Mouse (Mus musculus): ENCODE results near the gene Gm7075. TPM values are rescaled to one million over a fixed set of nuclear protein-coding genes. Genes with fewer than 3 reads are reported as not detected.
"Not testable (repeated sequence)": the region's sequence is repeated elsewhere in the genome, so short reads cannot be mapped to it uniquely, and the experiment has no call there.

Gene Gm7075
- polyA plus RNA-seq (2014; fragmentation: Nextera tagmentation; extraction: Ambion mirVana): not detected in 2 replicates

- no peak for DNase-seq (ENCODE audit: low spot score)
- peaks cover 5% of the 10 kb centered on the region for H3K4me1 ChIP-seq (replicated peaks; ENCODE audit: control insufficient read depth, insufficient read depth, low read length)
- H3K27ac ChIP-seq (ENCODE audit: low read depth, low read length): no peak within 1 kb of the TSS
- WGBS: 81% methylated on average over 18 of the region's 18 CpGs
- H3K9me3 ChIP-seq (ENCODE audit: control insufficient read depth, low read length): no peaks in the 10 kb centered on the region
- H3K9ac ChIP-seq (ENCODE audit: low read depth, low read length): no peak within 1 kb of the TSS
- no peak for ATAC-seq (replicated peaks; ENCODE audit: low FRiP score)
- H3K4me2 ChIP-seq: no peak within 1 kb of the TSS
- H3K27me3 ChIP-seq (replicated peaks; ENCODE audit: control insufficient read depth, insufficient read depth, low read length): no peaks in the 10 kb centered on the region
- no peak within 1 kb of the TSS for H3K4me3 ChIP-seq (ENCODE audit: low read depth, low read length)
- H3K36me3 ChIP-seq (ENCODE audit: control insufficient read depth, insufficient read depth, low read length): no peaks in the 10 kb centered on the region
Measured at GRCm38 (mm10) chr10:63421739-63422735, at the start of gene Gm7075. Gm7075 (minus strand) TSS chr10:63421789.

GRCm38 (mm10) chr10:63460935-63461334 is 39.3 kb upstream of the Gm7075 start:
- H3K9me3 ChIP-seq (ENCODE audit: control insufficient read depth, low read length): no peaks in the 10 kb centered on the region
- H3K36me3 ChIP-seq (ENCODE audit: control insufficient read depth, insufficient read depth, low read length): no peaks in the 10 kb centered on the region
- ATAC-seq (replicated peaks; ENCODE audit: low FRiP score) (no peak), DNase-seq (ENCODE audit: low spot score) (no peak)
- no peak overlapping the region for H3K4me3 ChIP-seq (ENCODE audit: low read depth, low read length)
- H3K27me3 ChIP-seq (replicated peaks; ENCODE audit: control insufficient read depth, insufficient read depth, low read length): no peaks in the 10 kb centered on the region
- H3K4me1 ChIP-seq (replicated peaks; ENCODE audit: control insufficient read depth, insufficient read depth, low read length): no peaks in the 10 kb centered on the region
- no peak overlapping the region for H3K4me2 ChIP-seq
- H3K27ac ChIP-seq (ENCODE audit: low read depth, low read length): no peak overlapping the region
- no peak overlapping the region for H3K9ac ChIP-seq (ENCODE audit: low read depth, low read length)
- 66% methylated on average over 5 of the region's 5 CpGs for WGBS

GRCm38 (mm10) chr10:63457292-63458128 is 35.9 kb upstream of the Gm7075 start:
- H3K27ac ChIP-seq (ENCODE audit: low read depth, low read length): no peak overlapping the region
- H3K27me3 ChIP-seq (replicated peaks; ENCODE audit: control insufficient read depth, insufficient read depth, low read length): no peaks in the 10 kb centered on the region
- no peaks in the 10 kb centered on the region for H3K9me3 ChIP-seq (ENCODE audit: control insufficient read depth, low read length)
- no peaks in the 10 kb centered on the region for H3K4me1 ChIP-seq (replicated peaks; ENCODE audit: control insufficient read depth, insufficient read depth, low read length)
- ATAC-seq (replicated peaks; ENCODE audit: low FRiP score): no peak
- H3K4me2 ChIP-seq: no peak overlapping the region
- DNase-seq (ENCODE audit: low spot score): no peak
- H3K4me3 ChIP-seq (ENCODE audit: low read depth, low read length): no peak overlapping the region
- 53% methylated on average over 17 of the region's 17 CpGs for WGBS
- H3K36me3 ChIP-seq (ENCODE audit: control insufficient read depth, insufficient read depth, low read length): no peaks in the 10 kb centered on the region
- no peak overlapping the region for H3K9ac ChIP-seq (ENCODE audit: low read depth, low read length)

GRCm38 (mm10) chr10:63455110-63455878 is 33.7 kb upstream of the Gm7075 start:
- Histone ChIP-seq H3K27ac (ENCODE audit: low read depth, low read length) (no peak overlapping the region), H3K9ac (ENCODE audit: low read depth, low read length) (no peak overlapping the region), H3K4me2 (no peak overlapping the region), H3K4me1 (replicated peaks; ENCODE audit: control insufficient read depth, insufficient read depth, low read length) (no peaks in the 10 kb centered on the region), H3K9me3 (ENCODE audit: control insufficient read depth, low read length) (no peaks in the 10 kb centered on the region), H3K4me3 (ENCODE audit: low read depth, low read length) (no peak overlapping the region), H3K27me3 (replicated peaks; ENCODE audit: control insufficient read depth, insufficient read depth, low read length) (no peaks in the 10 kb centered on the region), H3K36me3 (ENCODE audit: control insufficient read depth, insufficient read depth, low read length) (no peaks in the 10 kb centered on the region)
- WGBS: 70% methylated on average over 8 of the region's 8 CpGs
- no peak for ATAC-seq (replicated peaks; ENCODE audit: low FRiP score)
- no peak for DNase-seq (ENCODE audit: low spot score)

- ATAC-seq (replicated peaks; ENCODE audit: low FRiP score) (no peak), DNase-seq (ENCODE audit: low spot score) (no peak)
- 77% methylated on average over 4 of the region's 4 CpGs for WGBS
- Histone ChIP-seq H3K4me3 (ENCODE audit: low read depth, low read length) (no peak overlapping the region), H3K9me3 (ENCODE audit: control insufficient read depth, low read length) (no peaks in the 10 kb centered on the region), H3K4me2 (no peak overlapping the region), H3K36me3 (ENCODE audit: control insufficient read depth, insufficient read depth, low read length) (no peaks in the 10 kb centered on the region), H3K9ac (ENCODE audit: low read depth, low read length) (no peak overlapping the region), H3K27ac (ENCODE audit: low read depth, low read length) (no peak overlapping the region), H3K27me3 (replicated peaks; ENCODE audit: control insufficient read depth, insufficient read depth, low read length) (no peaks in the 10 kb centered on the region), H3K4me1 (replicated peaks; ENCODE audit: control insufficient read depth, insufficient read depth, low read length) (no peaks in the 10 kb centered on the region)
Measured at GRCm38 (mm10) chr10:63453926-63454325, 32.3 kb upstream of the Gm7075 start.

GRCm38 (mm10) chr10:63444602-63445387 is 23.2 kb upstream of the Gm7075 start:
- not testable (repeated sequence) for H3K36me3 ChIP-seq (ENCODE audit: control insufficient read depth, insufficient read depth, low read length); H3K9me3 ChIP-seq (ENCODE audit: control insufficient read depth, low read length); DNase-seq (ENCODE audit: low spot score); H3K9ac ChIP-seq (ENCODE audit: low read depth, low read length); H3K4me3 ChIP-seq (ENCODE audit: low read depth, low read length); H3K4me1 ChIP-seq (replicated peaks; ENCODE audit: control insufficient read depth, insufficient read depth, low read length); H3K27me3 ChIP-seq (replicated peaks; ENCODE audit: control insufficient read depth, insufficient read depth, low read length); H3K27ac ChIP-seq (ENCODE audit: low read depth, low read length); H3K4me2 ChIP-seq
- 70% methylated on average over 13 of the region's 13 CpGs for WGBS
- peak; percentile 67 for ATAC-seq (replicated peaks; ENCODE audit: low FRiP score)

- Histone ChIP-seq H3K4me3 (ENCODE audit: low read depth, low read length) (no peak overlapping the region), H3K9ac (ENCODE audit: low read depth, low read length) (no peak overlapping the region), H3K36me3 (ENCODE audit: control insufficient read depth, insufficient read depth, low read length) (no peaks in the 10 kb centered on the region), H3K27ac (ENCODE audit: low read depth, low read length) (no peak overlapping the region), H3K9me3 (ENCODE audit: control insufficient read depth, low read length) (no peaks in the 10 kb centered on the region; the same call in 1 of the 2 replicates), H3K4me2 (no peak overlapping the region), H3K4me1 (replicated peaks; ENCODE audit: control insufficient read depth, insufficient read depth, low read length) (no peaks in the 10 kb centered on the region), H3K27me3 (replicated peaks; ENCODE audit: control insufficient read depth, insufficient read depth, low read length) (no peaks in the 10 kb centered on the region)
- WGBS: 53% methylated on average over 7 of the region's 7 CpGs
- ATAC-seq (replicated peaks; ENCODE audit: low FRiP score) (no peak), DNase-seq (ENCODE audit: low spot score) (no peak)
Measured at GRCm38 (mm10) chr10:63439694-63440228, 18.2 kb upstream of the Gm7075 start.

All from liver, embryonic 11.5 days (tissue).